Mouse (Mus musculus): ENCODE measurements around the gene Ppp1r1c.

The Ppp1r1c gene

GRCm38 (mm10) chr2:79856874-79857273, 149.3 kb downstream of the Ppp1r1c start:
- ATAC-seq (ENCODE audit: low TSS enrichment): no peak

- peak; percentile 81 for ATAC-seq (ENCODE audit: low TSS enrichment)
Observed at GRCm38 (mm10) chr2:79865275-79865999, 157.9 kb downstream of the Ppp1r1c start.
